Mouse (Mus musculus): ENCODE results near the gene Epn2.

Epn2 gene

GRCm38 (mm10) chr11:61578983-61579877 lies at the start of gene Epn2:
Gene Epn2, minus strand, starts transcription at chr11:61579687.
- peak; percentile 63 to 72 for DNase-seq (ENCODE audit: low spot score in 2 of 2)

GRCm38 (mm10) chr11:61626509-61626908 lies 47.0 kb upstream of the Epn2 start:
- DNase-seq (ENCODE audit: low spot score in 2 of 2) = no peak

- no peak for DNase-seq (ENCODE audit: low spot score in 2 of 2)
Observed at GRCm38 (mm10) chr11:61625136-61625535, 45.6 kb upstream of the Epn2 start.

GRCm38 (mm10) chr11:61620762-61621161 lies 41.3 kb upstream of the Epn2 start:
- DNase-seq (ENCODE audit: low spot score in 2 of 2) = no peak

- DNase-seq (ENCODE audit: low spot score in 2 of 2) = peak; percentile 82 to 90
Observed at GRCm38 (mm10) chr11:61620254-61620670, 40.8 kb upstream of the Epn2 start.

GRCm38 (mm10) chr11:61619791-61620241 lies 40.3 kb upstream of the Epn2 start:
- peak; percentile 50 to 76 for DNase-seq (ENCODE audit: low spot score in 2 of 2)

- DNase-seq (ENCODE audit: low spot score in 2 of 2) = no peak
Observed at GRCm38 (mm10) chr11:61619356-61619755, 39.9 kb upstream of the Epn2 start.

- no peak for DNase-seq (ENCODE audit: low spot score in 2 of 2)
Observed at GRCm38 (mm10) chr11:61618571-61618970, 39.1 kb upstream of the Epn2 start.

GRCm38 (mm10) chr11:61618131-61618530 lies 38.6 kb upstream of the Epn2 start:
- DNase-seq (ENCODE audit: low spot score in 2 of 2) = no peak

GRCm38 (mm10) chr11:61617293-61617975 lies 37.9 kb upstream of the Epn2 start:
- DNase-seq (ENCODE audit: low spot score in 2 of 2) = no peak

GRCm38 (mm10) chr11:61616523-61617292 lies 37.2 kb upstream of the Epn2 start:
- peak in 1 of 2 experiments; percentile 22 for DNase-seq (ENCODE audit: low spot score in 2 of 2)

GRCm38 (mm10) chr11:61615686-61616522 lies 36.4 kb upstream of the Epn2 start:
- DNase-seq (ENCODE audit: low spot score in 2 of 2) = peak in 1 of 2 experiments; percentile 23

GRCm38 (mm10) chr11:61614401-61614800 lies 34.9 kb upstream of the Epn2 start:
- DNase-seq (ENCODE audit: low spot score in 2 of 2) = no peak

- no peak for DNase-seq (ENCODE audit: low spot score in 2 of 2)
Observed at GRCm38 (mm10) chr11:61612116-61612635, 32.7 kb upstream of the Epn2 start.

GRCm38 (mm10) chr11:61611197-61611596 lies 31.7 kb upstream of the Epn2 start:
- no peak for DNase-seq (ENCODE audit: low spot score in 2 of 2)

- no peak for DNase-seq (ENCODE audit: low spot score in 2 of 2)
Observed at GRCm38 (mm10) chr11:61608072-61608471, 28.6 kb upstream of the Epn2 start.

- DNase-seq (ENCODE audit: low spot score in 2 of 2) = no peak
Observed at GRCm38 (mm10) chr11:61602705-61603104, 23.2 kb upstream of the Epn2 start.

- DNase-seq (ENCODE audit: low spot score in 2 of 2) = no peak
Observed at GRCm38 (mm10) chr11:61601465-61601864, 22.0 kb upstream of the Epn2 start.

GRCm38 (mm10) chr11:61598367-61598766 lies 18.9 kb upstream of the Epn2 start:
- DNase-seq (ENCODE audit: low spot score in 2 of 2) = no peak

- peak in 1 of 2 experiments; percentile 65 for DNase-seq (ENCODE audit: low spot score in 2 of 2)
Observed at GRCm38 (mm10) chr11:61597471-61597870, 18.0 kb upstream of the Epn2 start.

GRCm38 (mm10) chr11:61593069-61593468 lies 13.6 kb upstream of the Epn2 start:
- no peak for DNase-seq (ENCODE audit: low spot score in 2 of 2)
